Mouse (Mus musculus) C2C12 (cell line): ENCODE measurements around the gene Klf6.
A peak's percentile ranks its signal among the peaks of the same experiment; 100 is the strongest.

ENCODE experiments used
- CEBPB ChIP-seq: IDR thresholded peaks from one replicate; pipeline ENCODE4 v1.6.1; 2011; ENCODE audit warnings: low read depth, mild to moderate bottlenecking, control low read depth, moderate library complexity
- CTCF ChIP-seq: IDR thresholded peaks from one replicate; pipeline ENCODE4 v1.5.1; 2011; ENCODE audit not compliant: control insufficient read depth, insufficient read depth, insufficient read length
- FOSL1 ChIP-seq: IDR thresholded peaks from one replicate; pipeline ENCODE4 v1.8.0; 2011; ENCODE audit warnings: mild to moderate bottlenecking, low read length; ENCODE audit not compliant: poor library complexity, insufficient read depth, severe bottlenecking
- MAX ChIP-seq: IDR thresholded peaks from one replicate; pipeline ENCODE4 v1.6.1; 2011; ENCODE audit warnings: mild to moderate bottlenecking, control low read depth
- MYOD1 ChIP-seq: IDR thresholded peaks from one replicate; pipeline ENCODE4 v1.6.1; 2011; ENCODE audit warnings: low read depth; ENCODE audit not compliant: control insufficient read depth, insufficient read length
- MYOG ChIP-seq: IDR thresholded peaks from one replicate; pipeline ENCODE4 v1.6.1; 2011; ENCODE audit not compliant: control insufficient read depth, insufficient read length; ENCODE audit errors: extremely low read depth
- USF1 ChIP-seq: IDR thresholded peaks from one replicate; pipeline ENCODE4 v1.6.1; 2011; ENCODE audit warnings: low read depth, mild to moderate bottlenecking, control low read depth, moderate library complexity

DNA sequence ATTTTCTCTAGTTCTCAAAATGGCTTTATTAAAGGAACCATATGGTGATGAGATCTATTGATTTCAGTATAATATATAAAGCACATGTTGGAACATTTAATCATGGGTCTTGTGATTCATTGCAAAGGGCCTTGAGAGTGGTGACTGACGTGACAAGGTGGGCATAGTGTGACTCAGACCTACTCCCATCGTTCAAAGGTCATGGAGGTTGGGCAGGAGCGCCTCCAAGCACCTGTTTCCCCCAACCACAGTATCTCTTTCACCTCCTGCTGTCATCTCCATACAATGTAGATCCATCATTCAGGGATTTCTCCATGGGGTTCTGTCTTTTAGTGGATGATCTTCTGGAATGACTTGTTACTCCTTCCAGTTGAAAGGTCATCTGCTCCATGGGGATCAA lies 33.6 kb downstream of the Klf6 start:
- no peak for TF ChIP-seq CTCF
- no peak for TF ChIP-seq CEBPB
- no peak for TF ChIP-seq MAX
- no peak for TF ChIP-seq MYOG
- no peak for TF ChIP-seq USF1
- no peak for TF ChIP-seq FOSL1
- TF ChIP-seq MYOD1, result peak; percentile 79
